Mouse (Mus musculus): ENCODE results near the gene Focad.

- TF ChIP-seq CTCF (IDR thresholded peaks at IDR 0.05; ENCODE audit: low read depth, low read length) (no peak), POLR2A (IDR thresholded peaks at IDR 0.05; ENCODE audit: insufficient read depth, low read length) (no peak), EP300 (IDR thresholded peaks at IDR 0.05; ENCODE audit: insufficient read depth, low read depth, low read length) (no peak)
Measured at GRCm38 (mm10) chr4:88179296-88179695, 84.9 kb downstream of the Focad start.

Data from ES-Bruce4 (cell line).